In genomic region chr10:78244058-78244437, GRCm38 (mm10) we compare ENCODE assay signal across 8 mouse cellular contexts. TPM values are rescaled to one million over a fixed set of nuclear protein-coding genes. Genes with fewer than 3 reads are reported as not detected.
DNase-seq lines count a peak whose midpoint lies in the region; ATAC-seq and TF ChIP-seq lines count a peak whose summit lies in the region.

No protein-coding gene starts in this region.

- TF ChIP-seq CTCF in forebrain, postnatal 0 days (IDR thresholded peaks at IDR 0.05; ENCODE audit: low read depth), result no peak
- TF ChIP-seq CTCF in thymus, adult 2 months (IDR thresholded peaks at IDR 0.05; ENCODE audit: borderline replicate concordance, control insufficient read depth, extremely low read depth, insufficient read depth, low read length, poor library complexity), result no peak

- no peak overlapping the region for H3K27ac ChIP-seq in neural tube, embryonic 11.5 days (ENCODE audit: low read depth, low read length)
- peak overlapping the region; percentile 88 for H3K27ac ChIP-seq in forebrain, postnatal 0 days (ENCODE audit: low read depth, low read length)
- H3K27ac ChIP-seq in intestine, embryonic 15.5 days, result peak overlapping the region; percentile 68; the same call in 1 of the 2 replicates
- peak overlapping the region; percentile 89 for H3K27ac ChIP-seq in liver, embryonic 15.5 days (replicated peaks)
- no peak overlapping the region for H3K27ac ChIP-seq in thymus, adult 2 months (ENCODE audit: control insufficient read depth, insufficient read depth, low read length)

- 0% methylated on average over 13 of the region's 33 CpGs for WGBS in neural tube, embryonic 11.5 days
- WGBS in forebrain, postnatal 0 days, result 2% methylated on average over 32 of the region's 33 CpGs
- WGBS in intestine, embryonic 15.5 days, result under 1% methylated on average over 33 of the region's 33 CpGs
- WGBS in liver, embryonic 15.5 days (ENCODE audit: insufficient replicate concordance), result 0% methylated on average over 33 of the region's 33 CpGs
- WGBS in thymus, adult 2 months, result under 1% methylated on average over 33 of the region's 33 CpGs

- DNase-seq in neural tube, embryonic 11.5 days (ENCODE audit: low spot score), result peak; percentile 22
- DNase-seq in neural tube, embryonic 10.5 days (ENCODE audit: extremely low spot score, low spot score), result no peak
- peak; percentile 41 for DNase-seq in cerebellum, adult 8-10 months
- DNase-seq in forebrain, postnatal 0 days, result no peak
- DNase-seq in thymus, adult 2 months, result peak; percentile 50

- peaks cover 41% of the 10 kb centered on the region for H3K79me2 ChIP-seq in myocyte (ENCODE audit: control insufficient read depth, insufficient read depth)

- H3K9ac ChIP-seq in neural tube, embryonic 11.5 days (ENCODE audit: low read length), result peak overlapping the region; percentile 85
- peak overlapping the region; percentile 89 for H3K9ac ChIP-seq in forebrain, postnatal 0 days
- H3K9ac ChIP-seq in intestine, embryonic 15.5 days, result peak overlapping the region; percentile 86
- H3K9ac ChIP-seq in liver, embryonic 15.5 days, result peak overlapping the region; percentile 91

- peak overlapping the region; percentile 91 for H3K4me2 ChIP-seq in neural tube, embryonic 11.5 days (ENCODE audit: low read depth)
- H3K4me2 ChIP-seq in forebrain, postnatal 0 days (ENCODE audit: low read depth), result peak overlapping the region; percentile 95
- H3K4me2 ChIP-seq in intestine, embryonic 15.5 days (replicated peaks), result peak overlapping the region; percentile 97
- peak overlapping the region; percentile 100 for H3K4me2 ChIP-seq in liver, embryonic 15.5 days
- peak overlapping the region; percentile 97 for H3K4me2 ChIP-seq in myocyte (ENCODE audit: low read depth)

- no peaks in the 10 kb centered on the region for H3K36me3 ChIP-seq in neural tube, embryonic 11.5 days (ENCODE audit: control insufficient read depth, insufficient read depth, low read length)
- peaks cover 3% of the 10 kb centered on the region; the same call in 1 of the 2 replicates for H3K36me3 ChIP-seq in forebrain, postnatal 0 days (ENCODE audit: insufficient read depth)
- no peaks in the 10 kb centered on the region for H3K36me3 ChIP-seq in intestine, embryonic 15.5 days
- peaks cover 12% of the 10 kb centered on the region; the same call in 1 of the 2 replicates for H3K36me3 ChIP-seq in liver, embryonic 15.5 days (replicated peaks)
- no peaks in the 10 kb centered on the region for H3K36me3 ChIP-seq in myocyte (ENCODE audit: control insufficient read depth, insufficient read depth)
- no peaks in the 10 kb centered on the region for H3K36me3 ChIP-seq in thymus, adult 2 months (ENCODE audit: control insufficient read depth, insufficient read depth, low read length)

- no peaks in the 10 kb centered on the region for H3K9me3 ChIP-seq in neural tube, embryonic 11.5 days (ENCODE audit: control insufficient read depth, low read length)
- no peaks in the 10 kb centered on the region for H3K9me3 ChIP-seq in forebrain, postnatal 0 days (ENCODE audit: low read length)
- H3K9me3 ChIP-seq in intestine, embryonic 15.5 days, result no peaks in the 10 kb centered on the region
- H3K9me3 ChIP-seq in liver, embryonic 15.5 days (replicated peaks), result no peaks in the 10 kb centered on the region

- ATAC-seq in neural tube, embryonic 11.5 days (ENCODE audit: insufficient read depth, low FRiP score, low TSS enrichment), result peak; percentile 46
- ATAC-seq in forebrain, postnatal 0 days, result peak; percentile 21; the same call in 1 of the 2 replicates
- peak; percentile 64 for ATAC-seq in intestine, embryonic 15.5 days
- peak; percentile 62 for ATAC-seq in liver, embryonic 15.5 days (ENCODE audit: insufficient read depth)

- no peaks in the 10 kb centered on the region for H3K27me3 ChIP-seq in neural tube, embryonic 11.5 days (ENCODE audit: control insufficient read depth, insufficient read depth, low read length)
- no peaks in the 10 kb centered on the region for H3K27me3 ChIP-seq in forebrain, postnatal 0 days (ENCODE audit: insufficient read depth, low read length)
- no peaks in the 10 kb centered on the region for H3K27me3 ChIP-seq in intestine, embryonic 15.5 days (replicated peaks)
- H3K27me3 ChIP-seq in liver, embryonic 15.5 days, result no peaks in the 10 kb centered on the region
- no peaks in the 10 kb centered on the region for H3K27me3 ChIP-seq in myocyte (ENCODE audit: control insufficient read depth, insufficient read depth, insufficient read length)
- H3K27me3 ChIP-seq in thymus, adult 2 months (ENCODE audit: control insufficient read depth, insufficient read depth, low read length), result no peaks in the 10 kb centered on the region

- peak overlapping the region; percentile 94 for H3ac ChIP-seq in myocyte (ENCODE audit: control insufficient read depth, insufficient read length)

- no peak for TF ChIP-seq POLR2A in myocyte (IDR thresholded peaks at IDR 0.05; ENCODE audit: insufficient read length, low read depth)
- TF ChIP-seq POLR2A in thymus, adult 2 months (IDR thresholded peaks at IDR 0.05; ENCODE audit: control insufficient read depth, extremely low read depth, insufficient read depth, low read length, poor library complexity), result no peak

- peaks cover 9% of the 10 kb centered on the region for H3K4me1 ChIP-seq in neural tube, embryonic 11.5 days (ENCODE audit: control insufficient read depth, insufficient read depth, low read length)
- 0 out of 2 replicates have a peak, but pooled peaks cover 7% of the 10 kb centered on the region for H3K4me1 ChIP-seq in forebrain, postnatal 0 days (ENCODE audit: insufficient read depth)
- peaks cover 17% of the 10 kb centered on the region for H3K4me1 ChIP-seq in intestine, embryonic 15.5 days (replicated peaks)
- H3K4me1 ChIP-seq in liver, embryonic 15.5 days (replicated peaks), result peaks cover 71% of the 10 kb centered on the region
- H3K4me1 ChIP-seq in thymus, adult 2 months (replicated peaks; ENCODE audit: control insufficient read depth, insufficient read depth, low read length), result peaks cover 19% of the 10 kb centered on the region

- peak overlapping the region; percentile 77 for H3K4me3 ChIP-seq in neural tube, embryonic 11.5 days (ENCODE audit: low read depth, low read length)
- peak overlapping the region; percentile 80 for H3K4me3 ChIP-seq in forebrain, postnatal 0 days (ENCODE audit: low read depth, low read length)
- peak overlapping the region; percentile 83 for H3K4me3 ChIP-seq in intestine, embryonic 15.5 days (replicated peaks)
- peak overlapping the region; percentile 85 for H3K4me3 ChIP-seq in liver, embryonic 15.5 days (replicated peaks)
- peak overlapping the region; percentile 72 for H3K4me3 ChIP-seq in myocyte
- peak overlapping the region; percentile 63 for H3K4me3 ChIP-seq in thymus, adult 2 months (ENCODE audit: control insufficient read depth, insufficient read depth, low read length)

TF ChIP-seq in myocyte, 11 proteins besides CTCF, POLR2A, EP300 and RAD21:
- no peak for TF ChIP-seq SRF (IDR thresholded peaks at IDR 0.05; ENCODE audit: control insufficient read depth, insufficient read length, low read depth)
- peak in 2 of 3 experiments; percentile 24 to 26 for TF ChIP-seq MYOD1 (IDR thresholded peaks at IDR 0.05; ENCODE audit: control insufficient read depth in 1 of 3, insufficient read length in 2 of 3, low read depth in 2 of 3)

RNA-seq across cellular contexts. Expression of gene Trappc10, which starts 0.4 kb away (rescaled TPM):
- 16.1 and 18.6 TPM in 2 replicates for polyA plus RNA-seq in neural tube, embryonic 11.5 days (2014; fragmentation: Nextera tagmentation; extraction: Ambion mirVana)
- total RNA-seq in forebrain, postnatal 0 days (2014; rRNA removed), result 92.0 and 95.2 TPM in 2 replicates
- polyA plus RNA-seq in forebrain, postnatal 0 days (2015; fragmentation: Nextera tagmentation; extraction: Ambion mirVana), result 28.9 and 31.6 TPM in 2 replicates
- polyA plus RNA-seq in intestine, embryonic 15.5 days (2015; fragmentation: Nextera tagmentation; extraction: Ambion mirVana), result 17.3 and 17.6 TPM in 2 replicates
- polyA plus RNA-seq in liver, embryonic 15.5 days (2015; fragmentation: Nextera tagmentation; extraction: Ambion mirVana), result 15.7 and 15.9 TPM in 2 replicates
- 24.6 TPM for polyA plus RNA-seq in myocyte (2012; fragmentation: generic; extraction: Trizol)
- polyA plus RNA-seq in thymus, adult 2 months (2012; rRNA removed), result 96.0 and 105 TPM in 2 replicates

RNA-seq across cellular contexts. Expression of gene Pwp2, which starts 59.1 kb away (rescaled TPM):
- polyA plus RNA-seq in neural tube, embryonic 11.5 days (2014; fragmentation: Nextera tagmentation; extraction: Ambion mirVana), result 22.7 and 24.6 TPM in 2 replicates
- total RNA-seq in forebrain, postnatal 0 days (2014; rRNA removed), result 27.2 and 30.0 TPM in 2 replicates
- polyA plus RNA-seq in forebrain, postnatal 0 days (2015; fragmentation: Nextera tagmentation; extraction: Ambion mirVana), result 15.0 and 16.4 TPM in 2 replicates
- polyA plus RNA-seq in intestine, embryonic 15.5 days (2015; fragmentation: Nextera tagmentation; extraction: Ambion mirVana), result 17.5 and 17.7 TPM in 2 replicates
- 10.5 and 11.4 TPM in 2 replicates for polyA plus RNA-seq in liver, embryonic 15.5 days (2015; fragmentation: Nextera tagmentation; extraction: Ambion mirVana)
- 22.1 TPM for polyA plus RNA-seq in myocyte (2012; fragmentation: generic; extraction: Trizol)
- 16.4 and 17.1 TPM in 2 replicates for polyA plus RNA-seq in thymus, adult 2 months (2012; rRNA removed)

Comparison
In these comparisons a context has a peak if more than half of its experiments do, and no peak if none do; other contexts are left out.
1. DNase-seq: peak in neural tube, embryonic 11.5 days (single experiment), cerebellum, adult 8-10 months (single experiment) and thymus, adult 2 months (single experiment); none in neural tube, embryonic 10.5 days (single experiment) and forebrain, postnatal 0 days (single experiment).
2. H3K27ac ChIP-seq: peak in forebrain, postnatal 0 days (single experiment), intestine, embryonic 15.5 days (single experiment) and liver, embryonic 15.5 days (single experiment); none in neural tube, embryonic 11.5 days (single experiment) and thymus, adult 2 months (single experiment).
3. Peak in every context shown above with its lines, with median percentiles within 50 percentile points of each other: ATAC-seq, H3K4me2 ChIP-seq, H3K4me3 ChIP-seq and H3K9ac ChIP-seq.